Mouse (Mus musculus) right cerebral cortex, postnatal 4 days (tissue): ENCODE measurements around the gene Lexm.
A peak's percentile ranks its signal among the peaks of the same experiment; 100 is the strongest.

Experiments used
- DNase-seq: peaks from one replicate; pipeline ENCODE4 v3.0.0-alpha.2; 2022

The Lexm gene

GRCm38 (mm10) chr4:106622712-106623111, 5.7 kb upstream of the Lexm start:
- DNase-seq: no peak

- DNase-seq: no peak
Measured at GRCm38 (mm10) chr4:106622030-106622493, 5.0 kb upstream of the Lexm start, which contains the start of gene Ttc22. TSS of gene Ttc22 (plus strand) at chr4:106622432.

GRCm38 (mm10) chr4:106621428-106621827, 4.4 kb upstream of the Lexm start:
- no peak for DNase-seq

GRCm38 (mm10) chr4:106618898-106619297, 1.9 kb upstream of the Lexm start:
- DNase-seq: no peak

- no peak for DNase-seq
Measured at GRCm38 (mm10) chr4:106615637-106616036, 1.4 kb downstream of the Lexm start.

- DNase-seq: no peak
Measured at GRCm38 (mm10) chr4:106614881-106615280, 2.2 kb downstream of the Lexm start.

GRCm38 (mm10) chr4:106614180-106614797, 2.8 kb downstream of the Lexm start:
- DNase-seq: peak; percentile 76

- DNase-seq: no peak
Measured at GRCm38 (mm10) chr4:106613560-106613959, 3.5 kb downstream of the Lexm start.

GRCm38 (mm10) chr4:106613105-106613504, 3.9 kb downstream of the Lexm start:
- DNase-seq: no peak

GRCm38 (mm10) chr4:106607905-106608304, 9.1 kb downstream of the Lexm start:
- DNase-seq: no peak

- DNase-seq: no peak
Measured at GRCm38 (mm10) chr4:106606639-106607554, 10.1 kb downstream of the Lexm start.

GRCm38 (mm10) chr4:106600770-106601169, 16.3 kb downstream of the Lexm start:
- DNase-seq: no peak

GRCm38 (mm10) chr4:106599415-106599814, 17.6 kb downstream of the Lexm start:
- no peak for DNase-seq

- no peak for DNase-seq
Measured at GRCm38 (mm10) chr4:106597741-106598140, 19.3 kb downstream of the Lexm start.

GRCm38 (mm10) chr4:106597055-106597454, 20.0 kb downstream of the Lexm start:
- DNase-seq: no peak

GRCm38 (mm10) chr4:106596200-106596599, 20.8 kb downstream of the Lexm start:
- no peak for DNase-seq

- DNase-seq: no peak
Measured at GRCm38 (mm10) chr4:106593636-106594035, 23.4 kb downstream of the Lexm start.

- DNase-seq: no peak
Measured at GRCm38 (mm10) chr4:106590871-106591270, 26.2 kb downstream of the Lexm start.

- no peak for DNase-seq
Measured at GRCm38 (mm10) chr4:106590142-106590541, 26.9 kb downstream of the Lexm start.

- DNase-seq: no peak
Measured at GRCm38 (mm10) chr4:106587075-106587474, 30.0 kb downstream of the Lexm start.

GRCm38 (mm10) chr4:106584665-106585064, 32.4 kb downstream of the Lexm start:
- DNase-seq: no peak

- DNase-seq: no peak
Measured at GRCm38 (mm10) chr4:106582428-106583153, 34.5 kb downstream of the Lexm start.

GRCm38 (mm10) chr4:106581865-106582204, 35.2 kb downstream of the Lexm start:
- DNase-seq: no peak
